Mouse (Mus musculus): ENCODE measurements around the gene Upp2.

The Upp2 gene

DNA sequence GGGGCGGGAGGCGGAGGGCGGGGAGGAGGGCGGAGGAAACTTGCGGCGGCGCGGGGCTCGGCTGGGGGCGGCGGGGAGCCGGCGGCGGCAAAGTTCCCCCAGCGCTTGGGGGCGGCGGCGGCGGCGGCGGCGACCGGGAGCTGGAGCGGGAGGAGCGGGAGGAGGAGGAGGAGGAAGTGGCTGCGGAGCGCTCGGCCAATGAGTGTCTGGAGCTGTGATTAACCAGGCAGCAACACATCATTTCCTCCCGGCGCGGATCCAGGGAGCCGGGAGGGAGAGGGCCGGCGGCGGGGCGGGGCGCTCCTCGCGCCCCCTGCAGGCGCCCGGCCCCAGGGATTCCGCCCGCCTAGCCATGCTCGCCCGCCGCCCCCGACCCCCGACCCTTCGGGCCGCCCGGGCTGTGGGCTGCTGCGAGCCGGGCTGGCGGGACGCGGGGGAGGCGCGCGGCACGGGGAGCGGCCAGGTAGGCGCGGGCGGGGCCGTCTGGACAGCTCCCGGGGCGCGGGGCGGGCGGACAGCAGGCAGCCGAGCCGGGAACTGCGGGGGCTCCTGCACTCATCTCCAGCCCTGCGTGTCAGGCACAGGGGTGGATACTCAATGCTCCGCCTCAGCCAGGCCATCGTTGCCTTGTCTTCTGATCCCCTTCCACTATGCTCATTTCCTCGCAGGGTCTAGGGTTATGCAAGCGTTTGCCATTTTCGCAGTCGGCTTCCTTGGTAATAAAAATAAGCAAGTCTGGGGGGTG lies at the start of gene Upp2, which contains the start of gene Acvr1:
Gene Upp2 (plus strand): TSS at position 233 of the 745 bp plus-strand sequence.
Gene Acvr1 (minus strand): TSS at position 92 of the 745 bp plus-strand sequence.
- no peak for DNase-seq (ENCODE audit: low spot score)

DNA sequence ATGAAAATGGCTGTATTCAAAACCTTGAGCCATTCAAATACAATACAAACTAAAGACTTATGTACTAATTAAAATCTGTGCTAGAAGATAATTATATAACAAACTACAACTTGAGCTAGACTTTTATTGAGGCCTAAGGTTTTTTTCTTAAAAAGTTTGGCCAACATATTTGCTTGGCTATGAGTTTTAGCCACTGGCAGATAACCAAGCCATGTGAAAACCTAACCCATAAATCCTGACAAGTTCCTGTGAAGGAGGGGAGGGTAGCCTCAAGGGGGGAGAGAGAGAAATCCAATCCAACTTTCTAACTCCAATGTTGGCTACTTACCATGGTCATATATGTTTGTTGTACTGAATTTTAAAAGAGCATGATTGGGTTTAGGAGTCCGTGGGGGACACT lies 48.6 kb upstream of the Upp2 start:
- DNase-seq (ENCODE audit: low spot score), result no peak

DNA sequence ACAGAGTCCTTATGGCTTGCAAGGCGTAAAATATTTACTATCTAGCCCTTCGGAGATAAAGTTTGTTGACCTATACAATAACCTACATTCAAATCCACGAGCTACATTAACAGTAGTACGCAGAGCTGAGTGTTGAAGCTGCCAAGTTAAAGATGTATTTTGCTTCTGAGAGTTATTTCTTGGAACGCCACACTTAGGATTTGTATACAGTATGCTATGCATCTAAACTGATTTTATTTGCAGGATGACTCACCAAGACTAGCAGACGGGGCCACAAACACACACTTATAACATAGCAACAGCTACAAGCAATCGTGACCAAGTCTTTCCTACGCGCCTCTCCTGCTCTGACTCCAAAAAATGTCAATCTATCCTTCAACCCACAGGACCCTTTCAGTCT lies 46.4 kb upstream of the Upp2 start:
- no peak for DNase-seq (ENCODE audit: low spot score)

DNA sequence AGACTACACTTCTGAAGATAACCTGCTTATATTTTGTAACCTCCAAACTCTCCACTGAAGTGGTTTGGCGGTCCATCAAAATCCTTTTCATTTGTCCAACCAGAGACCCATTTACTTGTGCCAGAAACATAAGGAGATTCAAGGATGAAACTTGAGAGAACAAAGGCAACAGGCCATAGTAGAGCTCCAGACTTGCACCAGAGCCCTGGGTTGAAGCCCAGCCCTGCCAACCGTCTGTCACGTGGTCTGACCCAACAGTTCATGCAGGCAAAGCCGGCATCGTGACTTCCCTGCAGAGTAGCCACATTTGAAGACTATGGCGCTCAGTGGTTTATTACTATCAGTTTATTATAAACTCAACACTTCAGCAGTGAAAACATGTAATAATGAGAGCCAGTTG lies 45.5 kb upstream of the Upp2 start:
- no peak for DNase-seq (ENCODE audit: low spot score)

DNA sequence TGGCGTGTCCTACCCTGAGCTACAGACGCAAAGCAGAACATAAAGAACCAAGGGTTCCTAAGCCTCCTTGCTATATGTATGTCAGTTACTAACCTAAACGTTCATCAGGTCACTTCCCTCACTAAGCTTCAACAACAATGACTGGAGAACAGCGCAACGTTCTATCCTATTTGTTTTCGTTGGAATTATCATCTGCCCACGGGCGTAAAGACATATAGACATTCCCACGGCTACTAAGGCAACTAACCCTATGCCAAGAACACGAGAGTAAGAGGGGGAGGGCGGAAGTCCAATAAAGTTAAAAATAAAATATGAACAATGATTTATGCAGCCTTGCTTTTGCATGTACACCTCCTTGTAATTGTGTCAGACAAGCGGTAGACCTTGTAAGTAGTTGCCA lies 44.0 kb upstream of the Upp2 start:
- no peak for DNase-seq (ENCODE audit: low spot score)

DNA sequence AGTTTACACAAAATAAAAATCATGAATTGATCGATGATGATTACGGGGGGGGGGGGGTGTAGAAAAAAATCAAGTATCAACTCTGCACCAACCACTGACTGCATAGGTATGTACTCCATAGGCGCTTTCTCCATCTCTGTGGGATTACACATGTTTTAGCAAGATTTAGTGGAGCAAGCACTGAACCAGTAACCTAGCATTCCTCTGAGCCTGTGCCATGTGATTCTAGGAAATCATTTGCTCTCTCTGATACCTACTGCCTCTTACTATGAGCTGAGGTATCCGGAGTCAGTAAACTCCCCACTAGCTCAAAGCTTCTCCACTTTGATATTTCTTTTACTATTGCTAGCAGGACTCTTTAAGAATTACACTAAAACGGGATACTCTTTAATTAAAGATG lies 43.2 kb upstream of the Upp2 start:
- DNase-seq (ENCODE audit: low spot score), result no peak

DNA sequence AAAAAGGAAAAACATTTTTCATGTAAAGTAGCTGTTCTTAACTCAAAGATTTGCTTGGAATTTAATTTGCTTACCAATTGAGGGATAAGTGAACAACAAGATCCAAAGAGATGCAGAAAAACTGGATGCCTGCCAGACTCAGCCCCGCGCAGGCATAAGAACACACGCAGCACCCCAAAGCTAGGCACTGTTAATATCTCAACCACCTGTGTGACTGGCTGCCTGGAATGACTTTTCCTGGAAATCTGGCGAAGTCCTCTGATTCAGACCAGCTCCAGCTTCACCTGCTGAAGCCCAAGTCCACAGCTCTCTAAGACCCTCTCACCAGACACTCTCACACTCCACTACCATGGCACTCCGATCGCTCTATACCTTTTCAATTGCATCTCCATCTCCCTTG lies 42.7 kb upstream of the Upp2 start:
- DNase-seq (ENCODE audit: low spot score), result no peak

DNA sequence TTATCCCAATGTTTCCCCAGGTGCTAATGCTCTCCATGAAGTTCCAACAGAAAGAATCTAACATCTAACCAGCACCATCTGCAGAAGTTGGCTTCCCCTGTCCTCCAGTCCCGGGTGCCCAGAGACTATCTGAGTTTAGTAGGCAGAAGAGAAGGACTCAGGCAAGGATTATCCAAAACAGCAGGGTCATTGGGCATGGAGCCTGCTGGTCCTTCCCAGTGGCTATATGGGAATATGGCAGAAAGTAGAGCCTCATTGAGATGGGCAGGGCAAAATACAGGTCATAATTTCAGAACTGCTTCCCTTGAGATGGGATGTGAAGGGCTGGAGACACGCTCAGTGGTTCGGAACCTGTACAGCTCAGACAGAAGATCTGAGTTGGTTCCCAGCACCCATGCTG lies 39.3 kb upstream of the Upp2 start:
- no peak for DNase-seq (ENCODE audit: low spot score)

DNA sequence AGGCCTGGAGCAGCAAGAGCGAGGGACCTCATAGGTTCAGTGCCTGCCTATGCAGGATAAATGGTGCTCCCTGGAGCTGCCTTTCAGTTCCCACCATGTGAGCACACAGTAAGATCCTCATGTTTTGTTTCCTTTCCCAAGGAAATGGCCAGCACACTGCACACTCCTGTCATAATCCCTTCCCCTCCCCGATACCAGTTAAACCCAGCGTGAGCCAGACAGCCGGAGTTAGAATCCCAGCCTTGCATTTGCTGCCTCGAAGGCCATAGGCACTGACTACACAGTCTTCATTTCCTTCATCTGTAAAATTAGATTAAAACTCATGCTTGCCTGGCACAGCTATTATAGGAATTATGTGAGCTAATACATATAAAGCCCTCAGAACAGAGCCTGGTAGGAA lies 37.7 kb upstream of the Upp2 start:
- no peak for DNase-seq (ENCODE audit: low spot score)

DNA sequence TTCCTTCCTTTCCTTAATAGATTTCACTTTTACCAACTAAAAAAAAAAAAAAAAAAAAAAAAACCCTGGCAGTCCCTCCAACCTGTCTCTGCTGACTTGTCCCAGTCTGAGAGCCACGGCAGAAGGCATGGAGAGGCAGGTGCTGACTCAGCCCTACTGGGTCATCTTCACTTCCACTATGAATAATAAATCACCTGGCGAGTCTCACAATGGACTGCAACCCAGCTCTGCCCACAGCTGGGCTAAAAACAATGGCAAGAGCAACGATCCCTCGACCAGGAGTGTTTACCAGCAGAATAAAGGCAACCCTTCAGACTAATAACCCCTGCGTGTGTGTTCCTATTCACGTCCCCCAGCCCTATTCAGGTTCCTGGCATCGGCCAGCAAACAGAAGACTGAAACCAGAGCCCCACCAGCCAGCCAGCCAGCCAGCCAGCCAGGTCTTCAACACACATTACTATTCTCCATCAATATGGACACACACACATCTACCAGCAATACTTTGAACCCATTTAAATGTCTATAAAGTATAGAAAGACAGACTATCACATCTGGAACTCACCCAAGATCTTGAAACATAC lies 37.1 kb upstream of the Upp2 start:
- no peak for DNase-seq (ENCODE audit: low spot score)

DNA sequence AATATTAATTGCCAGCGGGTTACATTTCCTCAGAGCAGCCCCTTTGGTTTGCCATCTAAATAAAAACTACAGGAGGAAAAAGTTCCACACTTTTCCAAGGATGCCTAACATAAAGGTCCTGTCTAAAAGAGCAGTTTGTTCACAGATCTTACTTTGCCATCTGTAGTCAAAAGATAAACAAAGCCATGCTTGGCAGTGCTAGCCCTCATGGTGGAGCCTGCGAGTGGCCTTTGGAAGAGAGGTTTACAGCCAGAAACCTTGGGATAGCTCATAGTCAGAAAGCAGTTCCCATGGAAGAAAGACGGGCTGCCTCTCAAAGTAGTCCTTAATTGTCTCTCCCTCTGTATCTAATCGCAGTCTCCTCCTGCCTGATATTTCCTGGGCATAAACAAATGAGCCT lies 36.6 kb upstream of the Upp2 start:
- no peak for DNase-seq (ENCODE audit: low spot score)

DNA sequence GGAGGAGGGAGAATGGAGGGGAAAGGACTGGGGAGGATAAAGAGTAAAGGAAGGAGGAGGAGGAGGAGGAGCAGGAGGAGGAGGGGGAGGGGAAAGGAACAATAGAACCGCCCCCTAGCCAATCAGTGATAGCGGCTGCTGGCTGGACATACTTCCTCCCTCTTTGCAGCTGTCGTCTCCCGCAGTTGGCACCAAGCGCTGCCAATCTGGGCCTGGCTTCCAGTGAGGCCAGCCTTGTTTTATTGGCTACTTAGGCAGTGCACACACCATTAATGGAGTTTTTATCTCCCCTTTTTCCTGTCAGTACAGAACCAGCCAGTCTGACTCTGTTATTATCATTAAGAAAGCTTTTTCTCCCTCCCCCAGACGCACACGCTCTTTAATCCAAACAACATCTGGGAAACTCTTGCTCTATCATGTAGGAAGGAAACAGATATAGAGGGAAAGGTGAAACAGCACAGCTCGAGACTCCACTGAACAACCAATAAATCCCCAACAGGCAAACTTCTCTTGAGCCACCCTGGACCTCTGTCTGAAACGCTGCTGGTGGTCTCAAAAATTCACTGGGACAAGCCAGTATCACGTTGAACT lies 34.7 kb upstream of the Upp2 start:
- DNase-seq (ENCODE audit: low spot score), result peak; percentile 31

DNA sequence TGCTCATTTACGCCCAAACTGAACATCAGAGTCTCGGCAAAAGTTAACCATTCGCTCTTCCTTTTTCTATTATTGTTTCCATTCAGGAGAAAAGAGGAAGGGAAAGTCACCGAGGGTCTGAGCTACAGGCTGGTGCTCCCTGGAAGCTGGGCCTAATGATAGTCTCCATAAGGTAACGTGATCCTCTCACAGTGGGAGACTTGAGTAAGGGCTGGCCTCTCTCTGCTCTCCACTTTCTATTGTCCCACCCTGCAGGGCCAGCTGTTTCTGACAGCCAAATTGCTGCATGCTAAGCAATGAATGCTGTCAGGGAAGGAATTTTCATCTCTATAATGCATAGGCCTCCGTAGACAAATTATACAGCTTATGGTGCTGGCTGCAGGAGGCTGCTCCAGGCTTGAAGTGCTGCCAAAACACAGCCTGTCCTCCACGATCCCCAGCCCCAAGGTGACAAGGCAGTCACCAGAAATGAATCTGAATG lies 33.5 kb upstream of the Upp2 start:
- no peak for DNase-seq (ENCODE audit: low spot score)

DNA sequence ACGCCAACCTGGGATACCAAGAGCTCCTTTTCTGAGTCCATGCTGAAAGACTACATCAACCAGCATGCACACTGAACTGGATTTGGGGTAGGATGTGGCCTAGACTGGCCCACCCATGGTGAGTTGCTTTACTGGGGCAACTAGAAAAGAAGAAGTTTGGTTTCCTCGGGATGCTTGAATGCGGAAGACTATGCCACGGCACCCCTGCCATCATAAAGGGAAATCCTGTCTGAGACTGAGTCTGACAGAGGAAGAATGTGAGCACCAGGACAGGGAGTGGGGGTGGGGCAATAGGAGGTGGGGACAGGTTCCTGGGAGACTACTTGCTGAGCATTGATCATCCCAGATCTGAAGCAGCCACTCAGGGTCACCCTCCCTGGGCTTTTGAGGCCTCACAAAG lies 32.7 kb upstream of the Upp2 start:
- DNase-seq (ENCODE audit: low spot score), result no peak

DNA sequence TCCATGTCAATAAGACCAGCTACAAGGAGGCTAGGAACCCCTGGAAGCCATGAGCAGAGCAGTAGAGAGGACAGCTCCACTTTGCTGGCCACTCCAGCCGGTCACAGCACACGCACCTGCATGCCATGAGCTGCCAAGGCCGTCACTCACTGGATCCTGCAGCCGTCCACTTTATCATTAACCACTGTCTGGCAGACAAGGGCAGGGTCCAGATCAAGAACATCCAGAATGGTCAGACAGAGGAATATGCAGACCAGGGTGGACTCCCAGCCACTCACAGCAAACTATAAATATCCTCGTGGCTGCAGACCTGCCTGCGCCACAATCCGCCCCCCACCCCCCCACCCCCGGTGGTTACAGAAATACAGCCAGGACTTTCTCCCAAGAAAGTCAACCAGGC lies 31.9 kb upstream of the Upp2 start:
- no peak for DNase-seq (ENCODE audit: low spot score)

DNA sequence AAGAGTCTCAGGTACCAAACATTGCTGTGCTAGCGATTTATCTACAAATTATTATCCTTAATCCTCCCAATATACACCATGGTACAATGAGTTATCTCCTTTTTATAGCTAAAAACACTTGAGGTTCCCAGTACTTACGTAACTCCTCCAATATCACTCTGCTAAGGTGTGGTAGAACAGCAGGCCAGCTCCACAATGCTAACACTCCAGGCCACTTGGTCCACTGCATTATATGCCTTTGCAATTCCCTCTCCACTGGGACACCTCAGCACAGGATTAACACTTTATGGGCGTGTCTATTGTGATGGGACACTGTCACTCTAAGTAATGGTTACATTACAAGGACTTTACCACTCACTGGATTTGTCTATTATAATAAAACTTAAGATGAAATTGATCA lies 30.3 kb upstream of the Upp2 start:
- no peak for DNase-seq (ENCODE audit: low spot score)

DNA sequence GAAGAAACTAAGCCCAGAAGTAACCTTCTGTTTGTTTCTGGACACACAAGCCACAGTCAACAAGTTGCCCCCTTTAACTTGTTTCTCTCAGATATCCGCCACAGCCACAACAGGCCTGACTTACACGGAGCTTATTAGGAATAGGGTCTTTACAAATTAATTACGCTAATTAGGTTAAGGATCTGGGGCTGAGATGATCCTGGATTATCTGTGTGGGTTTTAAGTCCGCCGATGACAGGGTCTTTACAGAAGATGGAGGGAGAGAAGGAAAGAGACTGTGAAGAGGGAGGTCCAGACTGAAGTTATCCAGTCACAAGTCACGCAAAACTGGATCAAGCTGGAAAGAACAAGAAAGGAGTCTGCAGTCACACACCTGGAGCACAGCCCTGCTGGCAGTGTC lies 28.9 kb upstream of the Upp2 start:
- no peak for DNase-seq (ENCODE audit: low spot score)

DNA sequence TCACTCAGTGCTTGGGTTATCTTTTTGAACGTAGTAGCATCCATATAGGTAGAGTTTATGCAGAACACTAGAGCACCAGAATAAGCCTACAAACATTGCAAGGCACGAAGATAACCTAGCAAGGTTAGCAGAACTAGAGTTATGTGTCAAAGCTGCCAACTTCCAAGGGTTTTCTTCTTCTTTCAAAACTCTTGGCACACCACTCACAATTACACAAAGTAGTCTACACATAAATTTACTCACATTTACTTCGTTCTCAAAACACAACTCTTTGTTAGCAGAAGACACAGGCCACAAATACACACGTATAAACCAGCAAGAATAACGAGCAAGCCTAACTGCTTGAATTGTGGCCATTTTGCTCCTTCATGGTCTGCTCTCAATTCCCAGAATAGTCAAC lies 23.8 kb upstream of the Upp2 start:
- DNase-seq (ENCODE audit: low spot score), result no peak

DNA sequence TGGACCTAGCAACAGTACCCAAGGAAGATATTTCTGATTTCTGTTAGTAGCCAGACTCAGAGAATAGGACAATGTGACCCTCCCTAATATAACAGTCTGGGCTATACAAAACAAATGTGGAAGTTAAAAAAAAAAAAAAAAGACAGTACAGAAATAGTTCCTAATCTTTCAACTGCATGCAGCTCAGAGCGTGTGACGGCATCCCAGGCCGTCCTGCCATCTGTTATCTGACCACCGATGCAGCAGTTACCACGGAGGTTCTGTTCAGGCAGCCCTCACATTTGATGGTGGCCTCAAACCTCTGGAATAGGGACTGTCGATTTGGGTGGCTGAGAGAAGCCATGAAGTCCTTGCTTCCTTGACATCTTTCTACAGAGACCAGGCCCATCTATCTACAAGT lies 22.7 kb upstream of the Upp2 start:
- DNase-seq (ENCODE audit: low spot score), result no peak

DNA sequence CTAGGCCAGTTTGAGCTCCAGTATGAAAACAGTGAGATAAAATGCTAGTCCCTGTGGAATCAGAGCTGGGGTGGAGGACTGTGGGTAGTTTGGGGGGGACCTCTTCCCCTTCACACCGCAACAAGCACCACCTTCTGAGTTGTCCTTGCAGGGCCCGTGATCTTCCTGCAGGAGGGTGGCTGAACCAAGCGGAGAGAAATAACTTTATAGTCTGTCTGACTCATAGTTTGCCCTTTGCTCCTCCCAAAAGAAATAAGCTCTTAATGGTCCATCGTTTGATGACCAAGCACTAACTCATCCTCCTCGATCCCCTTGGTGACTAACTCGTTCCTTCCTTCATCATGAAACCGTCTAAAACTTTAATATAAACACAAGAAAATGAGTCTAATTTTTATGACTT lies 20.8 kb upstream of the Upp2 start:
- no peak for DNase-seq (ENCODE audit: low spot score)

DNA sequence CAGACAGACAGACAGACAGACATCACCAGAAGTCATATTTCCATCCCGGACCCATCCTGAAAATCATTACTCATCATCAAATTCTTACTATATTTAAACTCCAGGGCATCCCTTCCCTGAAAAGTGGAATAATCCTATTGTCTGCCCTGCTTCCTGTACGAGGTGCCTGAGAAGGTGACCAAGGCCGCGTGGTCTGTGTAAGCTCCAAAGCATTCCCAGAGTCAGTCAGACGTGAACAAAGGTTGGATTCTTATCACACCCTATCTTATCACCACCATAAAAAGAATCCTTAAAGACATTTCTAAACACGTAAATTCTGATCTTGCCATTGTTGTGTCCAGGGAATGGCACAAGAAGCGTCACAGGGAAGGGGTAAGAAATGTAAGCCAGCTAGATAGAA lies 18.2 kb upstream of the Upp2 start:
- no peak for DNase-seq (ENCODE audit: low spot score)

DNA sequence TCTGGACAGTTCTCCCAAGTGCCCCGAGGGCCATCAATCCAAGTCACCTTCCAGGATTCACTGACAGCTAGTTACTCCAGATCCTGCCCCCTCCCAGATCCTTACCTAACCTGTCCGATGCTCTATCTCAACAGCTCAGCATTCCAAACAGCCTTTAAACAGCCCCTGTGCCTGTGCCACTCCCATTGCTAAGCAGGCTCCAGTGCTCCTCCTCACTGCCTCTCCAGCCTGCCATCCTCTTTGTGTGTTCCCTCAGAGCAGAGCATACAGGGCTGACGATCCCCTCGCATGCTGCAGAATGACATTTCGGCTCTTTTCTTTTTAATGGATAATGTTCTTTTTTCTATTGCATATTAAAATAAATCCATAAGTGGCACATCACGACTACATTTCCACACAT lies 17.1 kb upstream of the Upp2 start:
- no peak for DNase-seq (ENCODE audit: low spot score)

DNA sequence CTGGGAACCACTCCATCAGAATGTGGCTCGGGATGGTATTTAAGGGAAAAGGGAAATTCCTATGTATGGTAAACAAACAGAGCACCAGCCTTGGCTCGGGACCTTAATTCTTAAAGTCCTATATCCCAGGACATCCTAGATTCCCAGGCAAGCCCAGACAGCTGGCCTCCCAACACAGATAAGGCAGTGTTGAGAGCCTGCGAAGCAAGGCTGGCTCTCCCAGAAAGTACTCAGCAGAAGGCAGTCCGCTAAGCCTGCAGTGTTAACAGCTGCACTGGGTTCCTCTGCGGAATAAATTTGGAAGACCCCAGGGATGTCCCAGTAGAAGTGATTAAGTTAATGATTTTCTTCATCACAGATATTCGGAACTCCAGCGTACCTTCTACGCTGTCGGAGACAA lies 16.6 kb upstream of the Upp2 start:
- DNase-seq (ENCODE audit: low spot score), result no peak

DNA sequence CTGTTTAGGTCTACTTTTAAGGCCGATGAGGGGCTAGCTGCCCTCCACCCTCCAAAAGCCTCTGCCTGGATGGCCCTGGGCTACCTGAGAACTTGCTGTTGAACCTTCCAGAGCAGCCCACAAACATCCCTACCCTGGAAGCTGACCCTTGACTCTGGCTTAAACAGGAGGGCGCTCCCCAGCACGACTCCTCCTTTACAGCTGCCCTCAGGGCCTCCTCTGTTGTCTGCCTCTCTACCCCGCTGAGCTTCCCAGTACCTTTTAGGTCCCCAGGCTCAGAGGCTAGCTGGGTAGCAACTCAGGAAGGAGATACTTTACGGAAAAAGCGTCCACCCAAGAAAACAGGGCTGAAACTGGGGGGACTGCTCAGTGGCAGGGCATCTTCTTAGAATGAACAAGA lies 15.2 kb upstream of the Upp2 start:
- DNase-seq (ENCODE audit: low spot score), result no peak

All from c-Kit-positive CD71-positive TER-119-positive erythroid progenitor cells, embryonic 14.5 days (primary cell).